Mouse (Mus musculus) yolk sac, embryonic 10.5 days (tissue): ENCODE data around the gene Dcdc2a.

Experiments
- DNase-seq: peaks from one replicate; pipeline ENCODE4 v3.0.0-alpha.2; 2017; ENCODE audit warnings: low spot score

Gene Dcdc2a

GRCm38 (mm10) chr13:25055873-25056667, at the start of gene Dcdc2a:
TSS of gene Dcdc2a (plus strand) at chr13:25056004.
- DNase-seq: peak; percentile 26

GRCm38 (mm10) chr13:25007115-25007514, 48.7 kb upstream of the Dcdc2a start:
- DNase-seq: no peak

GRCm38 (mm10) chr13:25018316-25018715, 37.5 kb upstream of the Dcdc2a start:
- no peak for DNase-seq

- peak; percentile 89 for DNase-seq
Measured at GRCm38 (mm10) chr13:25019793-25020539, 35.8 kb upstream of the Dcdc2a start, which contains the start of gene Mrs2. TSS of gene Mrs2 (minus strand) at chr13:25020379.

- no peak for DNase-seq
Measured at GRCm38 (mm10) chr13:25020540-25020892, 35.3 kb upstream of the Dcdc2a start.

- no peak for DNase-seq
Measured at GRCm38 (mm10) chr13:25022386-25022785, 33.4 kb upstream of the Dcdc2a start.

GRCm38 (mm10) chr13:25023129-25023528, 32.7 kb upstream of the Dcdc2a start:
- no peak for DNase-seq

GRCm38 (mm10) chr13:25024655-25025054, 31.1 kb upstream of the Dcdc2a start:
- DNase-seq: no peak

GRCm38 (mm10) chr13:25026409-25027113, 29.2 kb upstream of the Dcdc2a start:
- no peak for DNase-seq

GRCm38 (mm10) chr13:25027114-25027425, 28.7 kb upstream of the Dcdc2a start:
- no peak for DNase-seq

GRCm38 (mm10) chr13:25039488-25039887, 16.3 kb upstream of the Dcdc2a start:
- no peak for DNase-seq

- DNase-seq: no peak
Measured at GRCm38 (mm10) chr13:25052671-25053070, 3.1 kb upstream of the Dcdc2a start.

GRCm38 (mm10) chr13:25055111-25055554, 671 bp upstream of the Dcdc2a start:
- peak; percentile 57 for DNase-seq

- DNase-seq: no peak
Measured at GRCm38 (mm10) chr13:25066659-25067058, 10.9 kb downstream of the Dcdc2a start.

- DNase-seq: no peak
Measured at GRCm38 (mm10) chr13:25067183-25067582, 11.4 kb downstream of the Dcdc2a start.

- DNase-seq: no peak
Measured at GRCm38 (mm10) chr13:25069765-25070164, 14.0 kb downstream of the Dcdc2a start.

GRCm38 (mm10) chr13:25070791-25071190, 15.0 kb downstream of the Dcdc2a start:
- DNase-seq: no peak

GRCm38 (mm10) chr13:25077262-25077661, 21.5 kb downstream of the Dcdc2a start:
- DNase-seq: no peak

- peak; percentile 19 for DNase-seq
Measured at GRCm38 (mm10) chr13:25083144-25083572, 27.4 kb downstream of the Dcdc2a start.

- DNase-seq: no peak
Measured at GRCm38 (mm10) chr13:25085147-25085546, 29.3 kb downstream of the Dcdc2a start.

- no peak for DNase-seq
Measured at GRCm38 (mm10) chr13:25091347-25091746, 35.5 kb downstream of the Dcdc2a start.

- no peak for DNase-seq
Measured at GRCm38 (mm10) chr13:25093776-25094175, 38.0 kb downstream of the Dcdc2a start.

GRCm38 (mm10) chr13:25094381-25094780, 38.6 kb downstream of the Dcdc2a start:
- DNase-seq: no peak
